Mouse (Mus musculus): ENCODE data around the gene Mip.
A peak's percentile ranks its signal among the peaks of the same experiment; 100 is the strongest.
"Not testable (repeated sequence)": the region's sequence is repeated elsewhere in the genome, so short reads cannot be mapped to it uniquely, and the experiment has no call there.

Mip gene

DNA sequence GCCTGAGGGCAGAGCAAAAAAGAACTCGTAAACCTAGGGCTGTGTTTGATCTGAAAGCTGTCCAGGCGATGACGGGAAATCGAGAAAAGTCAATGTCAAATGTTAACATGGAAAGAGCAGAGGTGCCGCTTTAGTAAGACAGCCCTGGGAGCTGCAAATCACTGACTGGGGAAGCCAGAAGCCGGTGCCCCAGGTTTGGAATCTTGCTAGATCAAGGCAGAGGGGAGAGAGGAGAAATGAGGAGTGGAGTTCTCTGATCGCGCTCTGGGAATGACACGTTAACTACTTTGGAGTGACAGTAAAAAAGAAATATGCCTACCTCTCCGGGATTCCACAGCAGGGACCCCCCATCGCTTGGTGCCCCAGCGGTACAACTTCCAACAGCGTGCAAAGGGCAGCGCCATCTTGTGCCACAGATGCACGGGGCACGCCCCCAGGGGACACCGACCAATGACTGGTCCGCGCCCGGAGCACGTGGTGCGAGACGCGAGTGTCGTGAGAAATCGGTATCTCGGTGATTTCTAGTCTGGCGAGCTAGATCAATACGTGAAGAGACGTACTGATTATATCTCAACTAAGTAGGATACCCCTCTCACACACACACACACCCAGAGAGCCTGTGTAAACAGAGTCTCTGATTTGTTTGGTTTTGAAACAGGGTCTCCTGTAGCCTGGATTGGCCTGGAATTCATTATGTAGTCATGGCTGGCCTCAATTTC is 14.1 kb upstream of the Mip start, which contains the start of gene Spryd4:
Gene Spryd4 (minus strand): TSS at position 418 of the 719 bp plus-strand sequence.
- DNase-seq, result peak; percentile 94 to 97

DNA sequence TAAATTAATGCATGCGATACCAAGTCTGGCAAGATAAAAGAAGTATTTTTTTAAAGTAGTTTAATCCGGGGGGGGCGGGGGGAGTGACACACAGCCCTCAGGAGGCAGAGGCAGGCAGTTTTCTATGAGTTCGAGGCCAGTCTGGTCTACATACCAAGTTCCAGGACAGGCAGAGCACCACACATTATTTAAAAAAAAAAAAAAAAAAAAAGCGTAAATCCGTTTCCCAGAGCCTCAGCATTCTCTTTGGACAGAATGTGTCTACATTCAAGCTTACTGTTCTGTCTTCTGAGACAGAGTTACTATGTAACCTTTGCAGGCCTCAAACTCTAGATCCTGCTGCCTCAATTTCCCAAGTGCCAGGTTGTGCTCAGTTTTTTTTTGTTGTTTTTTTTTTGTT is 13.5 kb upstream of the Mip start:
- DNase-seq, result no peak

DNA sequence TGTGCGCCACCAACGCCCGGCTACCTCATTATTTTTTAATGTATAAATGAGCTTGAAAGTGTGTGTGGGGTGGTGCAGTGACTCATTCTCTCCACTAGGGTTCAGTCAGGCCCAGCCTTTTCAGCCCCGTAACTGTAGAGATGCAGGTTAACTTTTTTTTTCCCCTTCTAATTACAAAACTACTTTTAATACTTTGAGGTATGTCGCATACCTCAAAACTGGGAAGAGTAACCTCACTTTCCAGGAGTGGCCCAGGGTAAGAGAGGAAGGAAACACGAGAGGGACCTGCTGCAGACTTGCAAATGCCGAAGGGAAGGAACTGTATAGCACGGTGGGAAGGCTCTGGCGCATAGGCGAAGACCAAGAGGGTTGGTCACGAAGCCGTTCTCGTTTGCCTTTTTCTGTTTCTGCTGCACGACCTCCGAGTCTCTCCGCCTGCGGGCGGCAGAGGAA is 12.7 kb upstream of the Mip start:
- DNase-seq, result peak; percentile 82 to 83

DNA sequence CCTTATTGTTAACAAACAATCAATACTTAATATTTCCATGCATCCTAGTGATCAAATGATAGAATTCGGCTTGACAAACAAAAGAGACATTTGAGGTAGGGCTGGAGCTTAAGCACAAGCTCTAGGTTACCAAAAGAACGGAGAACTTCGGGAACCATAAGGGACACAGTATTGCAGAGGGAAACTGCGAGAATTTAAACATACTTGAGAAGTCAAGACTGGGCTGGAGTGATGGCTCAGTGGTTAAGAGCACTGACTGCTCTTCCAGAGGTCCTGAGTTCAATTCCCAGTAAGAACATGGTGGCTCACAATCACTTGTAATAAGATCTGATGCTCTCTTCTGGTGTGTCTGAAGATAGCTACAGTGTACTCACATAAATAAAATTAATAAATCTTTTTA is 11.5 kb upstream of the Mip start:
- not testable (repeated sequence) for DNase-seq

DNA sequence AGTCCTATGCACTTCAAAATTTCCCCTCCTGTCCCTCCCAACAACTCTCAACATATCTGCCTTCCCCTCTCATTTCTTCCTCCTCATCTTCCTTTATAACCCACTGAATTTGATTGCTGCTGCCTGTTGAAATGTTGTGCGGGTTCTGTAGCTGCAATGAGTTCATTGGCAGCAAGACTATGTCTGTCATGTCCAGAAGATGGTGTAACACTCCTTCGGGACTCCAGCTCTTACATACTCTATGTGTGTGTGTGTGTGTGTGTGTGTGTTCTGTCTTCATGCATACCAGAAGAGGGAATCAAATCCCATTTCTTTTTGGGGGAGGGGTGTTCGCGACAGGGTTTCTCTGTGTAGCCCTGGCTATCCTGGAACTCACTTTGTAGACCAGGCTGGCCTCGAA is 10.7 kb upstream of the Mip start:
- no peak for DNase-seq

DNA sequence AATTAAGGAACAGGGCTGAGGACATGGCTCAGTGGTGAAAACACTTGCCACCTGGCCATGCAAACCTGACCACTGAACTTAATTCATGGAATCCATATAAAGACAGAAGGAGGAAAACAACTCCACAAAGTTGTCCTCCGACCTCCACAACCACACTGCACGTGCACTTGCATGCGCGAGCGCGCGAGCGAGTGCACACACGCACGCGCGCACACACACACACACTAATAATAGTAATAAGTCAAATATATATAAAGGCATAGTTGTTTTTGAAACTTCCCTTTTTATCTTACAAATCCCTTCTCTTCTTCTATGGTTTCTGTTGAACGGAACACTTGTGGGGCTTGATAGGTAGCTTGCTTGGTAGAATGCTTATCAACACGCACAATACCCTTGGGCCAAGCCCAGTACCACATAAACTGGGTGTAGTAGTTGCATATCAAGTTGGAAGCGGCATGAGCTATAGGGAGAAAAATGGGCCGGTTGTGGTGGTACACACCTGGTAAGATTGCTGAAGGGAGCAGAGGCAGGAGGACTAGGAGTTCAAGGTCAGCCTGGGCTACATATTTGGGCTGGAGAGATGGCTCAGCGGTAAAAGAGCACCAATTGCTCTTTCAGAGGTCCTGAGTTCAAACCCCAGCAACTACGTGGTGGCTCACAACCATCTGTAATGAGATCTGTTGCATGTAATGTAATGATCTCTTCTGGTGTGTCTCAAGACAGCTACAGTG is 7.1 kb upstream of the Mip start:
- DNase-seq, result no peak

DNA sequence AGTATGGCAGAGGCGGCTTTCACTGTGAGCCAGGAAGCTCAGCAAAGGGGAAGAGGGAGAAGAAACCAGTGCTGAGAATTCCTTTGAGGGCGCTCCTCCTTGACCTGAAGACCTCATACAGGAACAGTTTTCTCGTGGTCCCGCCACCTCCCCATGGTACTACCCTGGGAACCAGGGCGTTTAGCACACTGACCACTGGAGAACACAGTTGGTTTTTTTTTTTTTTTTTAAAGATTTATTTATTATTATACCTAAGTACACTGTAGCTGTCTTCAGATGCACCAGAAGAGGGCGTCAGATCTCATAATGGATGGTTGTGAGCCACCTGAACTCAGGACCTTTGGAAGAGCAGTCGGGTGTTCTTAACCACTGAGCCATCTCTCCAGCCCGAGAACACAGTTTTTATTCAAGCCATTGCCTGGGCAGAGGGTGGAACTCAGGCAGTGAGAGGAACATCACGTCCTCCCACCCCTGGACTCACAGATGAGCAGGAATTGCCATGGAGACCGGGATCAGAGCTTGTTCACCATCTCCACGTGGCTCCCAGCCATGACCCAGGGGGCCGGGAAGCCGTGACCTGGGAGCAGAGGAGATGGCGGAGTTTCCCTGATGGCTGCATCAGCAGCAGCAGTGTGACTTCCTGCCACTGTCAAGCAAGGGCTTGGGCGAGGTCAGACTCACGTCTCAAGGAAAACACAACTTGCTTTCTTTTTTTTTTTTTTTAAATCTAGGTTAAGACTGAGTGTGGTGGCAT is 3.9 kb upstream of the Mip start:
- peak; percentile 26 to 36 for DNase-seq

DNA sequence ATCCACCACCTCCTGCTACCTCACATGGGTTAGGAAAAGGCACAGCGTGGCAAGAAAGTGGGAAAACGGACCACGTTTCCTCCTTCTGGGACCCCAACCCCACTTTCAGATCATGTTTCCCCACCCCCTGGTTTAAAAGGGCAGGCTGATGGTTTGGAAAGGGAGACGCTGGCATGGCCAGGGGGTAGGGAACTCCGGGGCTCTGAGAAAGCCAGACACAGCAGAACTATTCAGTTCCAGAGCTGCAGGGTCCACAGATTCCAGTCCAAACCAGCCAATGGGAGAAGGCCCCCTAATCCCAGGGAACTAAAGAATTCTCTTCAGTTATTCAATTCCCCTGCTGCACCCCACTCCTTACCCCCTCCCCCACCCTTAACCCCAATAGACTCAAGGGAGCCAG is 574 bp upstream of the Mip start:
- DNase-seq, result no peak

DNA sequence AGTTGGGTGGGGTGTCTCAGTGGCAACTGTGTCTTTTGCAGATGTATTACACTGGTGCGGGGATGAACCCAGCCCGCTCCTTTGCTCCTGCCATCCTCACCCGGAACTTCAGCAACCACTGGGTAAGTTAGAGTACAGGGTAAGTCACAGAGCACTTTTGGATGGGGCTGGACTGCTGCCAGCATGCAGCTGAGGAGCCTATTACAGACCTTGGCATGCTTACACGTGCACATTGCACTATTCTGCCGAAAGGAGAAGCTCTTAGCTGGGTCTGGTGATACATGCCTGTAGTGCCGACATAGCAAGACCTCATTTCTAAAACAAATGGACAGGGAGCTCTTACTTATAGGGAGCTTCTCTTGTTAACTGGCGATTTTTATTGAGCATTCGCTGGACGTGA is 2.0 kb downstream of the Mip start:
- no peak for DNase-seq

DNA sequence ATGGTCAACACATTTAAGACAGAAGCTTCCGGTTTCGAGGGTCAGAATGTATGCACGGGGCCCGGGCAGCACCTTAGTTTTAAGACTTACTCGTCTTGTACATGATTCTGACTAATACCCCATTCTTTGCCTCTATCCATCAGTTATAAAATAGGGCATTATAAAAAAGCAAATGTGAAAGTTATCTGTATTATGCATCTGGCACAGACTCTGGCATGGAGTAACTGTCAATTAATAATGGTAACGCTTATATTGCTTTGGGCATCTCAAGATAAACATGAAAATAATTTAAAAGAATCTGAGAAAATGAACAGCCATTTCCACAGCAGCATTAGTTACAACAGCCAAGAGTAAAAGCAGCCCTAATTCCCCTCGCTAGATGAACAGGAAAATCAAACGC is 2.4 kb downstream of the Mip start:
- no peak for DNase-seq

DNA sequence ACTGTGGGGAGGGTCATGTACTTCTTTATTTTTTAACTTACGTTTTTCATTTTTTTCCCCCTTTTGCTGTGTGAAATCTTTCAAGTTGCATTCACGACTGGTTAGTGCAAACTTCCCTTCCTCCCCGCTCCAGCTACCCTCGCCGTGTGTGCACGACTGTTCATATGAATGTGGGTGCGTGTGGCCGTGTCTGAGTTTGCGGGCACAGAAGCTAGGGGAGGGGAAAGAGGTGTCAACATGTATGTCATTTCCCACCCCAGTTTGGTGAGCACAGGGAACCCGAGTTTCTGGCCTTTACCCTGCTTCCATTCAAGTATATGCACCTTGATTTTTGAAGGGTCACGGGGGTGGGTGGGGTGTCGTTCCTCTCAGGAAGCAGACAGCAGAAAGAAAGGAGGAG is 4.9 kb downstream of the Mip start:
- no peak for DNase-seq

DNA sequence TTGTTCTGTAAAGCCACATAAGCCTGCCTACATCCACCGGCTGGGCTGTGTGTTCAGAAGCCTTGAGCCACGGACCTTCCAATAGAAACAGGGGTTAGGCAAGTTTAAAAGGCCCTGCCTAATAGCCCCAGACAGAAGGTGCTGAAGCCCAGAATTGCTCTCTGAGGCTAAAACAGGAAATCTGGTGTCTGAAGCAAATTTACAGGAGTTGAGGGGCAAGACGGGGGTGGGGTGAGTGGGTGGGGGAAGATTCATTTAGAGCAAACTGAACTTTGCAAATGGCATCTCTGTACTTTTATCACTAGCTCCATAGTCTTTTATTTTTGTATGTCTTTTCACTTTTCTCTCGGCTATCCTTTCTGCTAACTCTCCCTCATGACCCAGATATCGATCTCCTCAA is 5.5 kb downstream of the Mip start:
- no peak for DNase-seq

DNA sequence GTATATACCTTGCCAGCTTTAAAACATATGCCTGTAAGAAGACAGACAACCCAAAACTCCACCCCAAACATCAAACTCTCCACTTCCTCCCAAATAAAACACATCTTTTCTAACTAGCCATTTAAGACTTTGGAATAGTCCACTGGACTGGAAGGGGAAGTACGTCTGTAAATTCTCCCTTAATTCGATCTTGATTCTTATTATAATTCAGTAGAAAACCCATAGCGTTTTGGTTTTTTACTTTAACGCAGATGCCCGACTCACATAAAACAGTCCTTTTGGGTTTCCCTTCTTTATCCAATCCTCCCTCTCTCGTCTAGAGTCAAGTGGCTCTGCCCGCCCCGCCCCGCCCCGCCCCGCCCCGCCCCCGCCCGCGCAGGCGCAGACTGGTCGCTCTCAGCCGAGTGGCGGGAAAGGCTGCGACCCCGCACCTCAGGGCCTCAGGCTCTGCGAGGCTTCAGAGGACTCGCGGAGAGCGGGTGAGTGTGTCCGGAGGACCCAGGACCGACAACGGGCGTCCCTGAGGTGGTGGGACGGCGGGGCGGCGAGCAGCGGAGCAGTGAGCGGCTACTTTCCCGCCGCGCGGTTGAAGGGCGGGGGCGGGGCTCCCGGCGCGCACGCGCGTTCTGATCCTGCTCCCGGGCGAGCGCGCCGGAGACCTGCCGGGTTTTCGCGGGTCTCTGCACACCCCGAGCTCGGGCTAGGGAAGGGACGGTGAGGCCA is 6.2 kb downstream of the Mip start, which contains the start of gene Timeless:
Gene Timeless (plus strand): TSS at position 369 of the 723 bp plus-strand sequence.
- peak; percentile 82 to 94 for DNase-seq

DNA sequence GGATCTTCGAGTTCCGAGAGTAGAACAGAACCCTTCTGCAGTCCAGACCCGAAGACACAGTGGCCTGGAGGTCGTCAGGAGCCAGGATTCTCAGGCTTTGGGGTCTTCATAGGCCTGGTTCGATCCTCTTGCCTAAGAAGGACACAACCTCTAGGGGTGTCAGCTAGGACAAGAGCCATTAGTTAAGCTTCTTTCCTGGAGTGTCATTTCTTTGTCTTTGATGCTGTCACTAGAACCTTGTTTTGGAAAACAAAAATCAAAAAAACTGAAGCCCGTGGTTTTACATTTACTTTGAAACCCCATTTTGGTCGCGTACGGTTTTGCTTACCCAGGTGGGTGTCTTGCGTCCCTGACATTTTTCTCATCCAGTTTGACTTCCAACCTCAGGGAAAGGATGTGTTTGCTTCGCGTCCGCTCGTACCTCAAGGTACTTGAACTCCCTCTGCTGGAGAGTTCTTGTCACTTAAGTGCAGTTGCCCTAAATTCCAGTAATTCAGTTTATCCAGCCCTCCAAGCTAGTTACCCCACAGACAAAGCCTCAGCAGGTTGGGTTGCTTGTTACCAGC is 6.9 kb downstream of the Mip start:
- peak; percentile 67 to 85 for DNase-seq

DNA sequence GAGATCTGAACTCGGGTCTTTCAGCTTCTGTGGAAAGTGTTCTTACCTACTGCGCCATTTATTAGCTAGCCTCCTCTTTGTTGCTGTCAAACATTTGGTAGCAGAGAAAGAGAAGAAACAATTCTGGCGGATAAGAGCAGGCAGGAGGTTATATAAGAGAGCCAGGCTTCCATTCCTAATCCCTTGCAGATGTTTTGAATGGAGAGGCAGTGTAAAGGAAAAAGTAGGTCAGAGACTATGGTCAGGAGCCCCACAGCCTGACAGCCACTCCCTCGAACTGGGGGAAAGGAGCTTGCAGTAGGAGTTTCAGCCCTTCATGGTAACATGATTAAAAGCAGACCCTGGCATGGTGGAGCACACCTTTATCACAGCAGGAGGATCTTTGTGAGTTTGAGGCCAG is 10.7 kb downstream of the Mip start:
- no peak for DNase-seq

DNA sequence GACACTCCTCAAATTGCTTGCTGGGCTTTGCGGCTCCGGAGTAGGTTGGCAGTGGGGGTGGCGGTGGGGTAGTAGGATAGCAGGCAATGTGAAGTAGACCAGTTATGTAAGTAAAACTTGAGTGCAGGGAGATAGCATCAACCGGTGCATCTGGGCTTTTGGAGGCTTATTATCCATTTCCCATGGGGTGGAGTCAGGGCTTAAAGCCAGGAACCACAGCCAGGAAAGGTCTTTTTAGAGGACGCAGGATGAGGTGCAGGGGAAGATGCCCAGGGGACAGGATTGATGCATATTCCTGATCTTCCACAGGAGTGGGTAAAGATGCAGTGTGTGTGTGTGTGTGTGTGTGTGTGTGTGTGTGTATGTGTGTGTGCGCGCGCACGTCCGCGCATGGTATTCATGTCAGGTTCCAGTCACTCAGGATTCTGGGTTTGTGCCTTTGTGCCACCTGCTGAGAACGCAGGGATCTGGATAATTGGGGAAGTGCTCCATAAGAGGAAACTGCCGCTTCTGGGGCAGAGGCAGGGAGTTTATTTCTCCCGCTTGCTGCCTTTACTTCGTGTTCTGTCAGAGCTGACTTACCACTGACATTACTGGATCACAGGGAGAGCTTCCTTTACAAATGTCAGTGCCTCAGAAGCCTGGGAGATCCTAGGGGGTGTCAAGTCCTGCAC is 12.3 kb downstream of the Mip start:
- peak; percentile 27 to 51 for DNase-seq

DNA sequence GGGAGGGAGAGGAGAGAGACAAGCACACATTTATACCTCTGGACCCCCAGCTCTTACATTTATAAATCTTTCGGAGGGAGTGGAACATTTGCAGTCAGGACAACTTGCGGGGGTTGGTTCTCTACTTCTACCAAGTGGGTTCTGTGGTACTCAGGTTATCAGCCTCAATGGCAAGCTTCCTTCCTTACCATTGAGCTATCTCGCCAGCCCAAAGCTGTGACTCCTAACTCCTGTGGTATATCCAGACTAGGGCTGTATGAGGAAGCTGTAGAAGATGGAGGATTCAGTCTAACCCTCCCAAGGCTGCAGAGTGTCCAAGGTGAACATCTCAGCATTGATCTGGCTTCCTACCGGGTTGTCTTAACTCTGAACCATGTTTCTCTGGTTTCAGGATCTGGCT is 13.5 kb downstream of the Mip start:
- DNase-seq, result no peak

DNA sequence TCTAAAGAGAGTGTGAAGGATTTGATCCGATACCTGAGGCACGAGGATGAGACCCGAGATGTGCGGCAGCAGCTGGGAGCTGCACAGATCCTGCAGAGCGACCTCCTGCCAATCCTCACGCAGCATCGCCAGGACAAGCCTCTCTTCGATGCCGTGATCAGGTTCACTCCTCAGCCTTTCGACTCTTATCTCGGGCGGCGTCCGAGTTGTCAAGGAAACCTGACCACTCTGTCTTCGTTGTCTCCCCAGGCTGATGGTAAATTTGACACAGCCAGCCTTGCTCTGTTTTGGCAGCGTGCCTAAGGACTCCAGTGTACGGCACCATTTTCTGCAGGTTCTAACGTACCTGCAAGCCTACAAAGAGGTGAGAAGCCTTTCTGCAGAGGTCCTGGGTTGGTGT is 14.5 kb downstream of the Mip start:
- DNase-seq, result no peak

DNA sequence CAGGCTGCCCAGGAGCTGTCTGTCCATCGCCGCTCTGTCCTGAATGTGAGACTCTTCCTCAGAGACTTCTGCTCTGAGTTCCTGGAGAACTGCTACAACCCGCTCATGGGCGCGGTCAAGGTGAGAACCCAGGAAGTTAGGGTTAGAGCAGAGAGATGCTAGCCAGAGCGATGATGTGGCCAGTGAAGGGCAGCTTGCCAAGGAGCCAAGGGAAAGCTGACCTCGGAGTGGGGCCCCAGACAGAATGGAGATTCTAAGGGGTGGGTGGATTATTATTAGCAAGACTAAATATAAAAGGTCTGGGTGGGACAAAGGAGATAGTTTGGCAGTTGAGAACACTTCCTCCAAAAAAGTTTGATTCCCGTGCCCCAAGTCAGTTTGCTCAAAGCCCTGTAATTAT is 17.6 kb downstream of the Mip start:
- peak in 1 of 2 experiments; percentile 31 for DNase-seq

DNA sequence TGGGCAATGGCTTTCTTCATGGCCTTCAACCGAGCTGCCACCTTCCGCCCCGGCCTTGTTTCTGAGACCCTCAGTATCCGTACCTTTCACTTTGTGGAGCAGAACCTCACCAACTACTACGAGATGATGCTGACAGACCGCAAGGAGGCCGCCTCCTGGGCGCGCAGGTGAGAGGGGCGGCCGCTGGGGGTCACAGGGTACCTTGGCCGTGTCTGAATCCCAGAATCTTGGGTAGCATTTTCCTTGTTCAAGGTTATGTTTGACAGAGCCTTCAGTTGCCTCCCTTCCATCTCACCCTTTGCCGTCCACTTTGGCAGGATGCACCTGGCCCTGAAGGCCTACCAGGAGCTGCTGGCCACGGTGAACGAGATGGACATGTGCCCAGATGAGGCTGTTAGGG is 18.5 kb downstream of the Mip start:
- no peak for DNase-seq

DNA sequence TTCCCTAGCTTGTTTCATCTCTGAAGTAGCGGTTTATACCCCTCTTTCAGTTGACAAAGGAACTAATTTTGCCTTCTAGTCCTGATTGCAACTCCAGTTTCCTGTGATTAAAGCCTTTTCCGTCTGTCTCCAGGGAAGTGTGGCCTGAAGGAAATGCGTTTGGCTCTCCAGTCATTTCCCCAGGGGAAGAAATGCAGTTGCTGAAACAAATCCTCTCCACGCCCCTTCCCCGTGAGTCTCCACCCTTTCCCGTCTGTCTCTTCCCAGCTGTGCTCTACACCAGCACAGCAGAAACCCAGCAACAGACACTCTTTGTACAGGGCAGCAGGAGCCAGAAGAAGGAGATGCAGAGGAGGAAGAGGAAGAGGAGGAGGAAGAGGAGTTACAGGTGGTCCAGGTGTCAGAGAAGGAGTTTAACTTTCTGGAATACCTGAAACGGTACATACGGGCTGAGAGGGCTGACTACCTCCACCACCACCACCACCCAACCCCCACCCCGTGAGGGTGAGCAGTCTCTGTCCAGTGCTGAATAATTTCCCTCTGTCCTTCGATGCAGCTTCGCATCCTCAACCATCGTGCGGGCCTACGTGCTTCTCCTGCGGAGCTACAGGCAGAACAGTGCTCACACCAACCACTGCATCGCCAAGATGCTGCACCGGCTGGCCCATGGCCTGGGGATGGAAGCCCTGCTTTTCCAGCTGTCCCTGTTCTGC is 21.5 kb downstream of the Mip start:
- DNase-seq, result peak; percentile 69 to 79
